Mouse (Mus musculus): ENCODE results near the gene Pip5kl1. TPM values are rescaled to one million over a fixed set of nuclear protein-coding genes. Genes with fewer than 3 reads are reported as not detected.

Pip5kl1 gene
- polyA plus RNA-seq, 2 experiments: 0.11 TPM; not detected in 1

GRCm38 (mm10) chr2:32533163-32533562 lies 41.4 kb upstream of the Pip5kl1 start:
- DNase-seq (ENCODE audit: low read depth in 3 of 3, low spot score in 3 of 3) (no peak), ATAC-seq (ENCODE audit: insufficient read depth) (no peak)
- no peaks in the 10 kb centered on the region for H3K36me3 ChIP-seq (replicated peaks; ENCODE audit: control insufficient read depth, insufficient read depth, low read depth)
- H3K27me3 ChIP-seq (ENCODE audit: control insufficient read depth, insufficient read depth, low read length): peaks cover 32% of the 10 kb centered on the region
- no peak overlapping the region for H3K9ac ChIP-seq (replicated peaks)
- 63% methylated on average over 2 of the region's 2 CpGs for WGBS (ENCODE audit: insufficient replicate concordance)
- H3K9me3 ChIP-seq (ENCODE audit: control insufficient read depth, low read length): no peaks in the 10 kb centered on the region
- H3K4me1 ChIP-seq (replicated peaks; ENCODE audit: control insufficient read depth in 2 of 2, insufficient read depth in 2 of 2, low read length in 1 of 2): peaks cover 0 to 11% of the 10 kb centered on the region in 2 experiments; a peak in 3 of 4 replicates
- H3K27ac ChIP-seq: no peak overlapping the region
- H3K4me3 ChIP-seq (ENCODE audit: insufficient read depth in 1 of 2, low read depth in 2 of 2, low read length in 2 of 2): no peak overlapping the region
- TF ChIP-seq CTCF (IDR thresholded peaks at IDR 0.05; ENCODE audit: low read depth): no peak
- TF ChIP-seq EP300 (IDR thresholded peaks at IDR 0.05; ENCODE audit: low read depth): no peak
- no peak overlapping the region for H3K4me2 ChIP-seq (ENCODE audit: low read depth)

GRCm38 (mm10) chr2:32534061-32534732 lies 40.4 kb upstream of the Pip5kl1 start:
- peak overlapping the region; percentile 59 for H3K9ac ChIP-seq (replicated peaks)
- H3K4me1 ChIP-seq (replicated peaks; ENCODE audit: control insufficient read depth in 2 of 2, insufficient read depth in 2 of 2, low read length in 1 of 2): peaks cover 0 to 11% of the 10 kb centered on the region in 2 experiments; a peak in 3 of 4 replicates
- H3K4me2 ChIP-seq (ENCODE audit: low read depth): peak overlapping the region; percentile 96
- TF ChIP-seq CTCF (IDR thresholded peaks at IDR 0.05; ENCODE audit: low read depth): no peak
- no peak for TF ChIP-seq EP300 (IDR thresholded peaks at IDR 0.05; ENCODE audit: low read depth)
- H3K27ac ChIP-seq: no peak overlapping the region
- no peaks in the 10 kb centered on the region for H3K9me3 ChIP-seq (ENCODE audit: control insufficient read depth, low read length)
- peaks cover 36% of the 10 kb centered on the region for H3K27me3 ChIP-seq (ENCODE audit: control insufficient read depth, insufficient read depth, low read length)
- no peaks in the 10 kb centered on the region for H3K36me3 ChIP-seq (replicated peaks; ENCODE audit: control insufficient read depth, insufficient read depth, low read depth)
- WGBS (ENCODE audit: insufficient replicate concordance): 9% methylated on average over 13 of the region's 13 CpGs
- ATAC-seq (ENCODE audit: insufficient read depth) (no peak), DNase-seq (ENCODE audit: low read depth in 3 of 3, low spot score in 3 of 3) (no peak)
- H3K4me3 ChIP-seq (ENCODE audit: insufficient read depth in 1 of 2, low read depth in 2 of 2, low read length in 2 of 2): peak overlapping the region; percentile 62 to 72

GRCm38 (mm10) chr2:32534733-32535471 lies 39.7 kb upstream of the Pip5kl1 start, which contains the start of gene Fam102a:
Fam102a (plus strand) TSS chr2:32535332.
- Histone ChIP-seq H3K4me1 (replicated peaks; ENCODE audit: control insufficient read depth in 2 of 2, insufficient read depth in 2 of 2, low read length in 1 of 2) (peaks cover 0 to 11% of the 10 kb centered on the region in 2 experiments; a peak in 3 of 4 replicates), H3K4me2 (ENCODE audit: low read depth) (peak within 1 kb of the TSS; percentile 96), H3K27me3 (ENCODE audit: control insufficient read depth, insufficient read depth, low read length) (peaks cover 36% of the 10 kb centered on the region), H3K27ac (no peak within 1 kb of the TSS), H3K36me3 (replicated peaks; ENCODE audit: control insufficient read depth, insufficient read depth, low read depth) (no peaks in the 10 kb centered on the region), H3K9me3 (ENCODE audit: control insufficient read depth, low read length) (no peaks in the 10 kb centered on the region), H3K9ac (replicated peaks) (peak within 1 kb of the TSS; percentile 59), H3K4me3 (ENCODE audit: insufficient read depth in 1 of 2, low read depth in 2 of 2, low read length in 2 of 2) (peak within 1 kb of the TSS; percentile 66 to 72)
- DNase-seq (ENCODE audit: low read depth in 3 of 3, low spot score in 3 of 3) (peak; percentile 86), ATAC-seq (ENCODE audit: insufficient read depth) (peak; percentile 93)
- TF ChIP-seq EP300 (IDR thresholded peaks at IDR 0.05; ENCODE audit: low read depth): no peak
- TF ChIP-seq CTCF (IDR thresholded peaks at IDR 0.05; ENCODE audit: low read depth): no peak
- WGBS (ENCODE audit: insufficient replicate concordance): under 1% methylated on average over 67 of the region's 67 CpGs

- WGBS (ENCODE audit: insufficient replicate concordance): under 1% methylated on average over 46 of the region's 56 CpGs
- TF ChIP-seq EP300 (IDR thresholded peaks at IDR 0.05; ENCODE audit: low read depth) (no peak), CTCF (IDR thresholded peaks at IDR 0.05; ENCODE audit: low read depth) (no peak)
Observed at GRCm38 (mm10) chr2:32535501-32535991, 39.1 kb upstream of the Pip5kl1 start.

More at GRCm38 (mm10) chr2:32535501-32535991, 39.1 kb upstream of the Pip5kl1 start:
- Histone ChIP-seq H3K4me2 (ENCODE audit: low read depth) (peak overlapping the region; percentile 96), H3K27ac (no peak overlapping the region), H3K9ac (replicated peaks) (peak overlapping the region; percentile 50), H3K36me3 (replicated peaks; ENCODE audit: control insufficient read depth, insufficient read depth, low read depth) (no peaks in the 10 kb centered on the region), H3K4me1 (replicated peaks; ENCODE audit: control insufficient read depth in 2 of 2, insufficient read depth in 2 of 2, low read length in 1 of 2) (peaks cover 0 to 11% of the 10 kb centered on the region in 2 experiments; a peak in 3 of 4 replicates), H3K27me3 (ENCODE audit: control insufficient read depth, insufficient read depth, low read length) (peaks cover 36% of the 10 kb centered on the region), H3K9me3 (ENCODE audit: control insufficient read depth, low read length) (no peaks in the 10 kb centered on the region), H3K4me3 (ENCODE audit: insufficient read depth in 1 of 2, low read depth in 2 of 2, low read length in 2 of 2) (peak overlapping the region; percentile 66 to 72)
- ATAC-seq (ENCODE audit: insufficient read depth) (peak; percentile 65), DNase-seq (ENCODE audit: low read depth in 3 of 3, low spot score in 3 of 3) (peak in 1 of 3 experiments; percentile 24)
